Mouse (Mus musculus): ENCODE data around the gene Il1f8. TPM values are rescaled to one million over a fixed set of nuclear protein-coding genes. Genes with fewer than 3 reads are reported as not detected.

Gene Il1f8
- polyA plus RNA-seq, 1 experiment from 2014 or later = not detected

Other genes with a start within 250 kb of the Il1f8 start
- 1.0 and 2.1 TPM in 2 replicates for gene Hnmt, start 103.8 kb upstream of the Il1f8 start, polyA plus RNA-seq (2016; fragmentation: Nextera tagmentation; extraction: Ambion mirVana)
- gene Tbpl2, start 56.6 kb upstream of the Il1f8 start, polyA plus RNA-seq (2016; fragmentation: Nextera tagmentation; extraction: Ambion mirVana) = not detected in 2 replicates
- gene Il1f9, start 33.3 kb downstream of the Il1f8 start, polyA plus RNA-seq (2016; fragmentation: Nextera tagmentation; extraction: Ambion mirVana) = not detected in 2 replicates
- gene Il1f6, start 62.3 kb downstream of the Il1f8 start, polyA plus RNA-seq (2016; fragmentation: Nextera tagmentation; extraction: Ambion mirVana) = not detected in 2 replicates
- not detected in 2 replicates for gene Il1f5, start 123.8 kb downstream of the Il1f8 start, polyA plus RNA-seq (2016; fragmentation: Nextera tagmentation; extraction: Ambion mirVana)
- not detected in 2 replicates for gene Il1f10, start 138.0 kb downstream of the Il1f8 start, polyA plus RNA-seq (2016; fragmentation: Nextera tagmentation; extraction: Ambion mirVana)
- gene Il1rn, start 183.7 kb downstream of the Il1f8 start, polyA plus RNA-seq (2016; fragmentation: Nextera tagmentation; extraction: Ambion mirVana) = 0.18 TPM in 1 of 2 replicates, not detected in the other
- gene Psd4, start 214.4 kb downstream of the Il1f8 start, polyA plus RNA-seq (2016; fragmentation: Nextera tagmentation; extraction: Ambion mirVana) = 0.77 and 0.96 TPM in 2 replicates

Measured in midbrain, embryonic 12.5 days (tissue).